Comparison of ENCODE assay signal across 12 mouse cellular contexts in genomic region chr13:96853256-96853655, GRCm38 (mm10).
DNase-seq lines count a peak whose midpoint lies in the region; ATAC-seq and TF ChIP-seq lines count a peak whose summit lies in the region.
"Had no signal": no experiment of that assay in that cellular context is flagged by ENCODE, and none has a peak within 500 bp of the region (broad histone marks: within the 10 kb centered on the region; RNA-seq: fewer than 3 reads in every experiment).

No protein-coding gene starts in this region.

- no peaks in the 10 kb centered on the region for H3K27me3 ChIP-seq in hindbrain, postnatal 0 days (ENCODE audit: insufficient read depth, low read length)
- no peaks in the 10 kb centered on the region for H3K27me3 ChIP-seq in hindbrain, embryonic 16.5 days (replicated peaks; ENCODE audit: control insufficient read depth, insufficient read depth, low read length)
- H3K27me3 ChIP-seq in lung, postnatal 0 days (replicated peaks; ENCODE audit: insufficient read depth, low read length) = no peaks in the 10 kb centered on the region
- H3K27me3 ChIP-seq: limb, embryonic 15.5 days had no signal

- H3K4me2 ChIP-seq in hindbrain, postnatal 0 days (ENCODE audit: low read depth, low read length) = no peak overlapping the region
- H3K4me2 ChIP-seq in hindbrain, embryonic 16.5 days (ENCODE audit: low read length) = no peak overlapping the region
- no peak overlapping the region for H3K4me2 ChIP-seq in lung, postnatal 0 days (replicated peaks; ENCODE audit: low read depth, low read length)
- H3K4me2 ChIP-seq: heart, embryonic 11.5 days; limb, embryonic 15.5 days had no signal

- H3K9me3 ChIP-seq in hindbrain, postnatal 0 days (ENCODE audit: low read length) = no peaks in the 10 kb centered on the region
- H3K9me3 ChIP-seq in hindbrain, embryonic 16.5 days (ENCODE audit: control insufficient read depth, low read length) = no peaks in the 10 kb centered on the region
- no peaks in the 10 kb centered on the region for H3K9me3 ChIP-seq in lung, postnatal 0 days (ENCODE audit: low read length)
- H3K9me3 ChIP-seq: limb, embryonic 15.5 days had no signal

- 33% methylated on average over 1 of the region's 1 CpGs for whole genome bisulfite sequencing in hindbrain, postnatal 0 days
- 56% methylated on average over 1 of the region's 1 CpGs for WGBS in hindbrain, embryonic 16.5 days
- 25% methylated on average over 1 of the region's 1 CpGs for WGBS in lung, postnatal 0 days

- no peak for TF ChIP-seq EP300 in lung, postnatal 0 days (IDR thresholded peaks at IDR 0.05)

- H3K9ac ChIP-seq in hindbrain, postnatal 0 days (replicated peaks; ENCODE audit: low read length) = no peak overlapping the region
- no peak overlapping the region for H3K9ac ChIP-seq in hindbrain, embryonic 16.5 days (ENCODE audit: low read depth, low read length)
- no peak overlapping the region for H3K9ac ChIP-seq in lung, postnatal 0 days (replicated peaks; ENCODE audit: low read depth)
- H3K9ac ChIP-seq: limb, embryonic 15.5 days had no signal

- no peak overlapping the region for H3K27ac ChIP-seq in hindbrain, postnatal 0 days
- no peak overlapping the region for H3K27ac ChIP-seq in hindbrain, embryonic 16.5 days (ENCODE audit: low read depth, low read length)
- no peak overlapping the region for H3K27ac ChIP-seq in lung, postnatal 0 days (ENCODE audit: low read length)
- H3K27ac ChIP-seq: limb, embryonic 15.5 days had no signal

- peak; percentile 30 for DNase-seq in hindbrain, postnatal 0 days (ENCODE audit: low spot score)
- no peak for DNase-seq in lung, postnatal 0 days (ENCODE audit: low spot score)
- DNase-seq in lung, postnatal 14 days = no peak
- peak; percentile 52 for DNase-seq in R1 (ENCODE audit: low read depth, low spot score)
- DNase-seq in spleen, adult 12 weeks (ENCODE audit: low spot score) = no peak
- no peak for DNase-seq in adrenal gland, postnatal 14 days
- DNase-seq: cerebellum, adult 2 months had no signal

- H3K4me1 ChIP-seq in hindbrain, postnatal 0 days (ENCODE audit: insufficient read depth, low read length) = no peaks in the 10 kb centered on the region
- H3K4me1 ChIP-seq in hindbrain, embryonic 16.5 days (ENCODE audit: control insufficient read depth, insufficient read depth, low read depth, low read length) = no peaks in the 10 kb centered on the region
- H3K4me1 ChIP-seq in lung, postnatal 0 days (ENCODE audit: insufficient read depth, low read depth, low read length) = no peaks in the 10 kb centered on the region
- H3K4me1 ChIP-seq: limb, embryonic 15.5 days had no signal

- peak; percentile 78 for TF ChIP-seq CTCF in hindbrain, postnatal 0 days (IDR thresholded peaks at IDR 0.05; ENCODE audit: low read depth)
- peak; percentile 60 for TF ChIP-seq CTCF in lung, postnatal 0 days (IDR thresholded peaks at IDR 0.05)

- H3K36me3 ChIP-seq in hindbrain, postnatal 0 days (ENCODE audit: insufficient read depth, low read length) = no peaks in the 10 kb centered on the region
- no peaks in the 10 kb centered on the region for H3K36me3 ChIP-seq in hindbrain, embryonic 16.5 days (ENCODE audit: control insufficient read depth, insufficient read depth, low read length)
- no peaks in the 10 kb centered on the region for H3K36me3 ChIP-seq in lung, postnatal 0 days (ENCODE audit: insufficient read depth, low read length)
- H3K36me3 ChIP-seq: limb, embryonic 15.5 days had no signal

- no peak overlapping the region for H3K4me3 ChIP-seq in hindbrain, postnatal 0 days (ENCODE audit: low read length)
- H3K4me3 ChIP-seq in hindbrain, embryonic 16.5 days (ENCODE audit: low read length) = no peak overlapping the region
- H3K4me3 ChIP-seq in lung, postnatal 0 days (ENCODE audit: low read depth, low read length) = no peak overlapping the region
- H3K4me3 ChIP-seq: limb, embryonic 15.5 days; myocyte had no signal

- ATAC-seq in hindbrain, postnatal 0 days = no peak
- no peak for ATAC-seq in hindbrain, embryonic 16.5 days
- ATAC-seq in lung, postnatal 0 days = no peak
- 0 out of 2 replicates have a peak, but pooled peaks have one; percentile 47 for ATAC-seq in megakaryocyte-erythroid progenitor cell, adult 5-6 weeks (replicated peaks; ENCODE audit: low FRiP score, low TSS enrichment, poor library complexity, severe bottlenecking)

Comparison
In these comparisons a context has a peak if more than half of its experiments do, and no peak if none do; other contexts are left out.
1. DNase-seq: peak in hindbrain, postnatal 0 days (single experiment) and R1 (single experiment); none in lung, postnatal 0 days (single experiment), lung, postnatal 14 days (single experiment), spleen, adult 12 weeks (single experiment) and adrenal gland, postnatal 14 days (single experiment).